Mouse (Mus musculus) c-Kit-positive CD71-positive TER-119-positive erythroid progenitor cells, embryonic 14.5 days (primary cell): ENCODE measurements around the gene Fbxw11.
"Not testable (repeated sequence)": the region's sequence is repeated elsewhere in the genome, so short reads cannot be mapped to it uniquely, and the experiment has no call there.

Experiments used
- DNase-seq: peaks from one replicate; pipeline ENCODE4 v3.0.0-alpha.2; 2013; ENCODE audit warnings: low spot score

Fbxw11 gene

GRCm38 (mm10) chr11:32671480-32671879 is 29.0 kb downstream of the Fbxw11 start:
- DNase-seq = no peak

DNA sequence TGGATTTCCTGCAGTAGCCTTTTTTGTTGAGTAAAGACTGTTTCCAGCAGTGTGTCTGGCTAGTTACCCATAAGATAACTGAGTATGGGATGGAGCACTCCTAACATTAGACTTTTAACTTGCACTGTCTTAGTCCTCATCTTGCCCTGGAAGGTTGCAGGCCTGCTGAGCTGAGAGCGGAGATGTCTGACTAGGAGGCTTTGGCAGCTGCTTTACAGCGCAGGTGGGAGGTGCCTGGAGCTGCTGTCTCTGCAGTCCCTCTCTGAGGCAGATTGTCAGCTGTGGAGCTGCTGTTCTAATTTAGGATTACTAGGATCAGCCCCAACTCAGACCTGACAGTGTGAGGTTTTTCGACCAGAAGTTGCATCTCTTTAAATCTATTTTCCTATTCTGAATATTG is 34.3 kb downstream of the Fbxw11 start:
- no peak for DNase-seq

- DNase-seq = no peak
Observed at GRCm38 (mm10) chr11:32677811-32678210, 35.3 kb downstream of the Fbxw11 start.

DNA sequence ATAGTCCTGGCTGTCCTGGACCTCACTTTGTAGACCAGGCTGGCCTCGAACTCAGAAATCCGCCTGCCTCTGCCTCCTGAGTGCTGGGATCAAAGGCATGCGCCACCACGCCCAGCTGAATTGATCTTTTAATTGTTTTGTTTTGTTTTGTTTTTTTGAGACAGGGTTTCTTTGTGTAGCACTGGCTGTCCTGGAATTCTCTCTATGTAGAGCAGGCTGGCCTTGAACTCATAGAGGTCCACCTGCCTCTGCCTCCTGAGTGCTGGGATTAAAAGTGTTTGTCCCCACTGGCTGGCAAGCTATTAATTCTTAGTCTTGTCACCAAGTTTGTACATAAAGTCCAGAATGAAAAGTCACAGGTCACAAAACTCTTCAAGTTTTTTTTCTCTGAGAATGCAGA is 36.6 kb downstream of the Fbxw11 start:
- not testable (repeated sequence) for DNase-seq

DNA sequence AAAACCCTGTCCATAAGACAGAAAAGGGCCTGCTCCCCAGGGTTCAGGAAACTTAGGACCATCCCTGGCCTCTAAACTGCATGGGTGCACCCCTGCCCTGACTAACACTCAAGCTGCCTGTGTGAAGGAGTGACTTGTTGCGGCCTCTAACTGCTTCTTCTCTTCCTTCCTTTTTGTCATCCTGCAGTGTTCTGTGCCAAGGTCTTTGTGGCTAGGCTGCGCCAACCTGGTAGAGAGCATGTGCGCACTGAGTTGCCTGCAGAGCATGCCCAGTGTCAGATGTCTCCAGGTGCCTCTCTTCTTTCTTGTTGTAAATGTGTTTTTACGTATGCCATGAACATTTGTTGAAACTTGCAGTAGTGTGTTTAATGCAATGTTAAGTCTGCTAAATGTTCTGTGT is 37.5 kb downstream of the Fbxw11 start:
- no peak for DNase-seq

- DNase-seq = no peak
Observed at GRCm38 (mm10) chr11:32681192-32681795, 38.8 kb downstream of the Fbxw11 start.

- DNase-seq = no peak
Observed at GRCm38 (mm10) chr11:32682335-32683102, 40.0 kb downstream of the Fbxw11 start.

DNA sequence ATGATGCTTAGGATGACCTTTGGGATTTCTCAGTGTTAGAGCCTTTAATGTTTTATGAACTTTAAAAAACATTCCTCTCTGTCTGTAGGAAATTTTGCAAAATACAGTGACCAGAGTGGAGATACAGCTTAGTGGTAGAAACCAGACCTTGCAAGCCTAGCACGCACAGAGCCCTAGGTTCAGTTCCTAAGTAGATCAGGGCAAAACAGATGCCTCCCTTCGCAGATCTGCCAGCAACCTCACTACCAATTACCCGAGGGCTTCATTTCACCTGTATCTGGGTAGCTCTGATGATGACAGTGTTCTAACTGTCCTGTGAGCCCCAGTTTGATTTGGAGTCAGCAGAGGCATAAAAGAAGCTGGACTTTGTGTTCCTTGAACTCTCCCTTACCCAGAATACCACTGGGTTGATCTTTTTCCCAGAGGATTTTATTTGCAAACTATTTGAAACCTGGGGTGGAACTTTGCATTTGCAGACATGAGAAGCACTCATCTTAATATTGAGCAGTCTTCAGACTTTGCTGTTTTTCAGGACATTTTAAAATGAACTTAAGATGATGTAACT is 42.2 kb downstream of the Fbxw11 start:
- DNase-seq = no peak

DNA sequence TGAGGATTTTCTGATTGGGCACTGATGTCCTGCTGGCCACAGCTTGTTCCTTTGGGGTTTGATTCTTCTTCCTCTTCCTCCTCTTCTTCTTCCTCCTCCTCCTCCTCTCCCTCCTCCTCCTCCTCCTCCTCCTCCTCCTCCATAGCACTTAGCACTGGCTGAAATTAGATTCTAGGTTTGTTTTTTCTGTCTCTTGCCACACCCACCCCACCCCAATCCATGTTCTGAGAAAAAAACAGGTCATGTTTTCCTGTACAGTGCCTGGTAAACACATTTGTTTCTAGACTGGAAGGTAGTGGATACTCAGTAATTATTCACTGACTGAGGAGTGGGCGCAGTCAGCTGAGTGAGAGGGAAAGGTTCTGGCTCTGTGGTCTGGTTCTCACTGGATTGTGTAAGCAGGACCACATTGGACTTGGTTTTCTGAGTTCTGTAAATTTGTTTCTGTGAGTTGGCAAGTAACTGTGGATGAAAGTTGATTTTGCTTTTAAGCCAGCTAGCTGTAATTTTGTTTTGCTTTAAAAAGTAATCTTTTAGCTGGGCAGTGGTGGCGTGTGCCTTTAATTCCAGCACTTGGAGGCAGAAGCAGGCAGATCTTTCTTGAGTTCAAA is 45.8 kb downstream of the Fbxw11 start:
- no peak for DNase-seq

GRCm38 (mm10) chr11:32689510-32689909 is 47.0 kb downstream of the Fbxw11 start:
- DNase-seq = no peak

DNA sequence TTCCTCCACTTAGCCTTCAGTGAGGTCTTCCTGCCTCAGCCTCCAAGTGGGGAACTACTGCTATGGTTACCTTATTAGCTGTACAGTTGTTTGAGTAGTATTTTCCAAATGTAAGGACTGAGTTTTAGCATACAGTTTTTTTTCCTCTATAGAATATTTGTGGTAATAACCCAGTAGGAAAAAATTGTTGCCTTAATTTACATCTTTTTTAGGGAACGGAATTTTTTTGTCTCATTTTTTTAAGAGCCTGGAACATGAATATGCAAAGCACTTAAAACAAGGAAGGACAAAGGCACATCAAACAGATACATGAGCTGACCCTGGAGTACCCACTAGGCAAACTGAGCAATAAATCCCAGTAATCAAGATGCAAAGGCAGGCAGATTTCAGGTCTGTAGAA is 50.3 kb downstream of the Fbxw11 start:
- no peak for DNase-seq

- DNase-seq = no peak
Observed at GRCm38 (mm10) chr11:32693431-32694141, 51.1 kb downstream of the Fbxw11 start.

DNA sequence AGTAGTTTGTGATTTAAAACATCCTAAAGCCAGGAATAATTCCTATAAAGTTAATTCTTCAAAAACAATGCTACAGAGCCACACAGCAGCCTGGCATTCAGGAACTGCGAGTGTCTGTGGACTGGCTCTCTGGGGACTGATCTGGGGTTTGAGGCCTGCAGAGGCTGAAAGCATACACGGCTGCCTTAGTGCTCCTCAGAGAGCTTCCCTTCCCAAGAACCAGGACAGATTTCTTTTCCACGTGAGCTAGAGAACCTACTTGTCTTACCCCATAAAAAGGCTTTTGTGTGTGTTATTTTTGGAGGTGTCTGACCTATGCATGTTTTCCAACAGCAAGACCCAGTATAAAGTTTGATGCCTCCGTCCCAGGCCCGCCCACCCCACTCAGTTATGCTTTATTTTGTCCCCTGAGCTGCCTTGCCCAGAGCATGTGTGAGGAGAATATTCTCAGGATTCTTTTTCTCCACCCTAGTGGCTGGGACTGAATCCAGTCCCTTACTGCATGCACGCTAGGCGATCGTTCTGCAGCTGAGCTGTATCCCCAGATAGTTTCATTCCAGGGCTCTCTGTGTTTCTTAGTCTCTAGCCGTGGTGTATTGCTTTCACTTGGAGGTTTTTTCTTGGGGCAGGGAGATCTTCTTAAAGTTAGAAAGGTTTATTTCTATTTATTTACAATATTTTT is 51.9 kb downstream of the Fbxw11 start:
- not testable (repeated sequence) for DNase-seq

- no peak for DNase-seq
Observed at GRCm38 (mm10) chr11:32696446-32697090, 54.0 kb downstream of the Fbxw11 start.

- no peak for DNase-seq
Observed at GRCm38 (mm10) chr11:32697695-32698094, 55.2 kb downstream of the Fbxw11 start.

DNA sequence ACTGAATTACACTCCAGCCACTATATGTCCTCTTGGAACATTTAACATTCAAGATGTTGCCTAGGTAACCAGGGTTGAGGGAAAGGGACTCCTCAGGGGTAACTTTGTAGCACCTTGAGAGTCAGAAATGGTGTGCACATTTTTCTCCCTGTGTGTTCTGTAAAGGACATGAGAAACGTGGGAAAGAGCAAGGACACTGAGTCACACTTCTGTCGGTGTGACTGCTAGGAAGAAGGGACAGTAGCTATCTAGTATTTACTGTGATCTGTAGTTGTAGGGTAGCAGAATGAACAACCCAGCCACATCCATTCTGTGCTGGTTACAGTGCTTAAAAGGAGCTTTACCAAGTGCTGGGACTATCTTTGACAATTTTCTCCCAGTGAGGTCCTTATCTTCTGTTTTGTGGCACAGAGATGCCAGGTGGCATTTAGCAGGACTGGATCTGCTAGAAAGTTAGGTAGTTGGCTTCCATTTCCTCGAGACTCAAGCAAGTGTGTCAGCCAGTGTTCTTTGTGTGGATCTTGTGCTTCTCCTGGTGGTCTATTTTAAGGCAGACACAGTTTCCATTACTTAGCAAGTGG is 57.5 kb downstream of the Fbxw11 start:
- DNase-seq = no peak

- DNase-seq = no peak
Observed at GRCm38 (mm10) chr11:32701566-32701965, 59.0 kb downstream of the Fbxw11 start.

GRCm38 (mm10) chr11:32704241-32704890 is 61.8 kb downstream of the Fbxw11 start:
- DNase-seq = no peak

- no peak for DNase-seq
Observed at GRCm38 (mm10) chr11:32706406-32706993, 64.0 kb downstream of the Fbxw11 start.

- DNase-seq = no peak
Observed at GRCm38 (mm10) chr11:32707481-32707880, 65.0 kb downstream of the Fbxw11 start.
